Mouse (Mus musculus): ENCODE results near the gene Mettl24. TPM values are rescaled to one million over a fixed set of nuclear protein-coding genes. Genes with fewer than 3 reads are reported as not detected.

The Mettl24 gene
- polyA plus RNA-seq, 1 experiment from 2014 or later, result 0.83 TPM

GRCm38 (mm10) chr10:40831267-40831666 is 148.2 kb downstream of the Mettl24 start:
- no peaks in the 10 kb centered on the region for H3K9me3 ChIP-seq (ENCODE audit: control insufficient read depth, low read length)
- WGBS, result 94% methylated on average over 6 of the region's 7 CpGs
- H3K4me2 ChIP-seq (ENCODE audit: low read depth, low read length), result no peak overlapping the region

GRCm38 (mm10) chr10:40840086-40840485 is 157.0 kb downstream of the Mettl24 start:
- no peak for ATAC-seq (ENCODE audit: low read depth)
- 92% methylated on average over 5 of the region's 5 CpGs for WGBS
- no peak overlapping the region for H3K27ac ChIP-seq (ENCODE audit: low read depth, low read length)
- peaks cover 19% of the 10 kb centered on the region for H3K36me3 ChIP-seq (ENCODE audit: control insufficient read depth, insufficient read depth, low read length)
- H3K4me1 ChIP-seq (ENCODE audit: control insufficient read depth, insufficient read depth, low read length), result peaks cover 9% of the 10 kb centered on the region; the same call in 1 of the 2 replicates
- no peak overlapping the region for H3K4me2 ChIP-seq (ENCODE audit: low read depth, low read length)
- no peaks in the 10 kb centered on the region for H3K9me3 ChIP-seq (ENCODE audit: control insufficient read depth, low read length)
- H3K4me3 ChIP-seq (ENCODE audit: low read depth, low read length), result no peak overlapping the region
- H3K27me3 ChIP-seq (ENCODE audit: control insufficient read depth, insufficient read depth, low read length), result no peaks in the 10 kb centered on the region
- no peak overlapping the region for H3K9ac ChIP-seq (replicated peaks; ENCODE audit: low read depth, low read length)

More at GRCm38 (mm10) chr10:40831267-40831666, 148.2 kb downstream of the Mettl24 start:
- Histone ChIP-seq H3K27me3 (ENCODE audit: control insufficient read depth, insufficient read depth, low read length) (no peaks in the 10 kb centered on the region), H3K9ac (replicated peaks; ENCODE audit: low read depth, low read length) (no peak overlapping the region), H3K4me3 (ENCODE audit: low read depth, low read length) (no peak overlapping the region), H3K27ac (ENCODE audit: low read depth, low read length) (no peak overlapping the region), H3K4me1 (ENCODE audit: control insufficient read depth, insufficient read depth, low read length) (no peaks in the 10 kb centered on the region), H3K36me3 (ENCODE audit: control insufficient read depth, insufficient read depth, low read length) (peaks cover 22% of the 10 kb centered on the region)
- ATAC-seq (ENCODE audit: low read depth), result no peak

- ATAC-seq (ENCODE audit: low read depth), result 0 out of 2 replicates have a peak, but pooled peaks have one; percentile 9
- no peak overlapping the region for H3K9ac ChIP-seq (replicated peaks; ENCODE audit: low read depth, low read length)
- H3K27me3 ChIP-seq (ENCODE audit: control insufficient read depth, insufficient read depth, low read length), result no peaks in the 10 kb centered on the region
- peak overlapping the region; percentile 16; the same call in 1 of the 2 replicates for H3K4me2 ChIP-seq (ENCODE audit: low read depth, low read length)
- no peak overlapping the region for H3K4me3 ChIP-seq (ENCODE audit: low read depth, low read length)
- peaks cover 16% of the 10 kb centered on the region for H3K36me3 ChIP-seq (ENCODE audit: control insufficient read depth, insufficient read depth, low read length)
- H3K4me1 ChIP-seq (ENCODE audit: control insufficient read depth, insufficient read depth, low read length), result peaks cover 9% of the 10 kb centered on the region; the same call in 1 of the 2 replicates
- no peaks in the 10 kb centered on the region for H3K9me3 ChIP-seq (ENCODE audit: control insufficient read depth, low read length)
- H3K27ac ChIP-seq (ENCODE audit: low read depth, low read length), result peak overlapping the region; percentile 75
- 73% methylated on average over 5 of the region's 5 CpGs for WGBS
Observed at GRCm38 (mm10) chr10:40843841-40844240, 160.8 kb downstream of the Mettl24 start.

GRCm38 (mm10) chr10:40844546-40844945 is 161.5 kb downstream of the Mettl24 start:
- Histone ChIP-seq H3K9ac (replicated peaks; ENCODE audit: low read depth, low read length) (no peak overlapping the region), H3K4me1 (ENCODE audit: control insufficient read depth, insufficient read depth, low read length) (peaks cover 9% of the 10 kb centered on the region; the same call in 1 of the 2 replicates), H3K4me2 (ENCODE audit: low read depth, low read length) (peak overlapping the region; percentile 16; the same call in 1 of the 2 replicates), H3K36me3 (ENCODE audit: control insufficient read depth, insufficient read depth, low read length) (peaks cover 18% of the 10 kb centered on the region), H3K4me3 (ENCODE audit: low read depth, low read length) (no peak overlapping the region), H3K27me3 (ENCODE audit: control insufficient read depth, insufficient read depth, low read length) (no peaks in the 10 kb centered on the region), H3K27ac (ENCODE audit: low read depth, low read length) (peak overlapping the region; percentile 75), H3K9me3 (ENCODE audit: control insufficient read depth, low read length) (no peaks in the 10 kb centered on the region)
- WGBS, result 65% methylated on average over 10 of the region's 10 CpGs
- ATAC-seq (ENCODE audit: low read depth), result peak; percentile 85; the same call in 1 of the 2 replicates

DNA sequence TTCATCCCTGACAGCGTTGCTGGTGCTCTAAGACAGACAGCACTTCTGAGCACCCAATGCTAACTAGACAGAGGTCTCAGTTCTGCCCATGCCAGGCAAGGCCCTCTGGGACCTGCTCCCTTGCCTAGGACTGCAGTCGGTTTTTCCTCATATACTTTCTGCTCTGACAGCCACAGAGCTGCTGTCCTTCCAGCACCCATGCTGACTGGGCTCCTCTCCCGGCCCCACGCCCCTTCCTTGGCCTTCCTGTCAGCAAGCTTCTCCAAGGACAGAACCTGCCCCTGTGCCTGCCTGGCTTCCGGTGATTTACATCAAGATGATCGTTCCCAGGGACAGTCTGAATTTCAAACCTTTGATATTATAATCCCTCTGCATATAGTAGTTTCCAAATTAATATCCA is 162.5 kb downstream of the Mettl24 start:
- no peaks in the 10 kb centered on the region for H3K27me3 ChIP-seq (ENCODE audit: control insufficient read depth, insufficient read depth, low read length)
- H3K4me1 ChIP-seq (ENCODE audit: control insufficient read depth, insufficient read depth, low read length), result peaks cover 9% of the 10 kb centered on the region; the same call in 1 of the 2 replicates
- H3K4me3 ChIP-seq (ENCODE audit: low read depth, low read length), result no peak overlapping the region
- no peak for ATAC-seq (ENCODE audit: low read depth)
- peaks cover 18% of the 10 kb centered on the region for H3K36me3 ChIP-seq (ENCODE audit: control insufficient read depth, insufficient read depth, low read length)
- no peak overlapping the region for H3K27ac ChIP-seq (ENCODE audit: low read depth, low read length)
- H3K9me3 ChIP-seq (ENCODE audit: control insufficient read depth, low read length), result no peaks in the 10 kb centered on the region
- no peak overlapping the region for H3K9ac ChIP-seq (replicated peaks; ENCODE audit: low read depth, low read length)
- 82% methylated on average over 6 of the region's 6 CpGs for WGBS
- no peak overlapping the region for H3K4me2 ChIP-seq (ENCODE audit: low read depth, low read length)

DNA sequence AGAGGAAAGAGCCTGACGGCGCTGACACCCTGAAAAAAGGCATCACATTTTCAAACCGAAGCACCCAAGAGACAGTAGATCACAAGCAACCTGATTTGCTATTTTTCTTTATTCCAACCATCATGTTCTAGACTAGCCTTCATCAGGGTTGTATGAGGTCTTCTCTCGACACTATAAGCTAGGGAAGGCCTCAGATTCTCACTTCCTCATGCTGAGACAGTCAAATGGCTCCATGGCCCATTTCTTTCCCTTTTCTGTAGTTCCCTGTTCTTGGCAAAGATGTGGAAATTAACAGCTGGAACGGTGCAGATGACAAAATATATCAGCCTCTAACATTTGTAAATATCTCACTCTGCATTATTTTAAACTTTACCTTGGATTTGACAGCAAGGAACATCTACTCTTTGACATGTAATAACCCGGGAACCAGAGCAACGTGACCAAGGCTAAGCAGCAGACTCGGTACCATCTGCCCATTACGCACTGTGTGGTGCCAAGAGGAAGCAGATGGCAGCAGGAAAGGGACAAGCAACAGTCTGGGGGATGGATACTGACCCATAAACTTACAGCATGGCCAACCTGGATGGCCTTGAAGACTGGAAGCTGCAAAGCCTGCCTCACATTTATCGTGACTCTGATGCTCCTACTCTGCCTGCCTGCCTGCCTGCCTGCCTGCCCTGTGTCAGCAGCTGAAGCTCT is 164.2 kb downstream of the Mettl24 start:
- WGBS, result 92% methylated on average over 10 of the region's 10 CpGs
- Histone ChIP-seq H3K36me3 (ENCODE audit: control insufficient read depth, insufficient read depth, low read length) (peaks cover 9% of the 10 kb centered on the region), H3K27ac (ENCODE audit: low read depth, low read length) (no peak overlapping the region), H3K27me3 (ENCODE audit: control insufficient read depth, insufficient read depth, low read length) (no peaks in the 10 kb centered on the region), H3K4me1 (ENCODE audit: control insufficient read depth, insufficient read depth, low read length) (peaks cover 9% of the 10 kb centered on the region; the same call in 1 of the 2 replicates), H3K4me3 (ENCODE audit: low read depth, low read length) (no peak overlapping the region), H3K9ac (replicated peaks; ENCODE audit: low read depth, low read length) (no peak overlapping the region), H3K4me2 (ENCODE audit: low read depth, low read length) (no peak overlapping the region), H3K9me3 (ENCODE audit: control insufficient read depth, low read length) (no peaks in the 10 kb centered on the region)
- no peak for ATAC-seq (ENCODE audit: low read depth)

DNA sequence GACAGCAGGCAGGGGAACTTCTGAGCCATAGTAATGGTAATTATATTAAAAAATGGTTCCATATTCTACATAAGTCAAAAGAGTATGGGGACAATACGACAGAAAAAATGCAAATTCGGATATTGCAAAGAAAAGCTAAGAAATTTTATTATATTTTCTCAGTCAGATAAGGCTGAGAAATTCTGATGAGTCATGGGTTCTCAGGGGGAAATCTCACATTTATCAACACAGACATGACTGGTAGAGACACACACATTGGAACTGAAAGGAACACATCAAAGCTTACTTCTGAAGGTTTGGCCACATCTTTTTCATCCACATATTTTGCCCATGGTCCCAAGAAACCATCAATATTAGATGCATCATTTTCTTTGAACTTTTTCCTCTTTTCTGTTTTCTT is 167.6 kb downstream of the Mettl24 start:
- WGBS, result 92% methylated on average over 2 of the region's 2 CpGs
- Histone ChIP-seq H3K9me3 (ENCODE audit: control insufficient read depth, low read length) (no peaks in the 10 kb centered on the region), H3K36me3 (ENCODE audit: control insufficient read depth, insufficient read depth, low read length) (peaks cover 3% of the 10 kb centered on the region; the same call in 1 of the 2 replicates), H3K4me3 (ENCODE audit: low read depth, low read length) (no peak overlapping the region), H3K4me2 (ENCODE audit: low read depth, low read length) (no peak overlapping the region), H3K9ac (replicated peaks; ENCODE audit: low read depth, low read length) (no peak overlapping the region), H3K27ac (ENCODE audit: low read depth, low read length) (no peak overlapping the region), H3K27me3 (ENCODE audit: control insufficient read depth, insufficient read depth, low read length) (no peaks in the 10 kb centered on the region), H3K4me1 (ENCODE audit: control insufficient read depth, insufficient read depth, low read length) (no peaks in the 10 kb centered on the region)
- ATAC-seq (ENCODE audit: low read depth), result no peak

DNA sequence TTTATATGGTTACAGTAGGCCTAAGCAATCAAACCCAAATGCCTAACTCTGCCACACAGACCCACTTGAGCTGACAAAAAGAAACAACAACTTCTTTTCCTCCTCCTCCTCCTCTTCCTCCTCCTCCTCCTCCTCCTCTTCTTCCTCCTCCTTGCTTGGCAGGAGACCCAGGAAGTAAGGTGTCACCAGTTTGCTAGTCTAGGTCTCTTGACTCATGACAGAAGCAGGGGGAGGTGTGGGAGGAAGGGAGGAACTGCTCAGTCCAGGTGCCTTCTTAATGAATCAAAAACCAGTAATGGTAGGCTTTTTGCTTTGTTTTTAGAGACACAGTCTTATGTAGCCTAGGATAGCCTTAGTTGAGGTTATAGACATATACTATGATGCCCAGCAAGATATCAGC is 168.1 kb downstream of the Mettl24 start:
- no peak for ATAC-seq (ENCODE audit: low read depth)
- Histone ChIP-seq H3K4me3 (ENCODE audit: low read depth, low read length) (no peak overlapping the region), H3K9me3 (ENCODE audit: control insufficient read depth, low read length) (no peaks in the 10 kb centered on the region), H3K27ac (ENCODE audit: low read depth, low read length) (no peak overlapping the region), H3K27me3 (ENCODE audit: control insufficient read depth, insufficient read depth, low read length) (no peaks in the 10 kb centered on the region), H3K9ac (replicated peaks; ENCODE audit: low read depth, low read length) (no peak overlapping the region), H3K4me1 (ENCODE audit: control insufficient read depth, insufficient read depth, low read length) (no peaks in the 10 kb centered on the region), H3K36me3 (ENCODE audit: control insufficient read depth, insufficient read depth, low read length) (peaks cover 3% of the 10 kb centered on the region; the same call in 1 of the 2 replicates), H3K4me2 (ENCODE audit: low read depth, low read length) (no peak overlapping the region)

- Histone ChIP-seq H3K27me3 (ENCODE audit: control insufficient read depth, insufficient read depth, low read length) (no peaks in the 10 kb centered on the region), H3K36me3 (ENCODE audit: control insufficient read depth, insufficient read depth, low read length) (no peaks in the 10 kb centered on the region), H3K4me3 (ENCODE audit: low read depth, low read length) (no peak overlapping the region), H3K9ac (replicated peaks; ENCODE audit: low read depth, low read length) (no peak overlapping the region), H3K9me3 (ENCODE audit: control insufficient read depth, low read length) (no peaks in the 10 kb centered on the region), H3K4me1 (ENCODE audit: control insufficient read depth, insufficient read depth, low read length) (no peaks in the 10 kb centered on the region), H3K27ac (ENCODE audit: low read depth, low read length) (no peak overlapping the region), H3K4me2 (ENCODE audit: low read depth, low read length) (no peak overlapping the region)
- 70% methylated on average over 2 of the region's 2 CpGs for WGBS
- no peak for ATAC-seq (ENCODE audit: low read depth)
Observed at GRCm38 (mm10) chr10:40855616-40856015, 172.5 kb downstream of the Mettl24 start.
